26 mouse cellular contexts compared by ENCODE assay signal in the genomic region with DNA sequence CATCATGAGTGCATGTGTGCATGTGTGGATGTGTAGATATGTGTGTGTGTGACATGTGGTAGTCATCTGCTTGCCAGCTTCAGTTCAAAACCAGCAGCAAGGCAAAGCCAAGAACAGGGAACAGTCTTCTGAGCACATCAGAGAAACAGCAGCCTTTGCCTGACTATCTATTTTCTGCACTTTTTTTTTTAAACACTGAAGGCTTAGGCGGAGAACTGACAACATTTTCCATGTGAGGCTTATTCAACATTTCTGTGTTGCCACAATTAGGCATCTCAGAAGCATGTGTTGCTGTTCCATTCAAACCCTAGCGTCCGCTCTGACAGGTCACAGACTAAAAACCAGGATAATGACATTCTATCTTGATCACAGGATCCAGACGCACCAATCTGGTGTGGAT.
"Had no signal": no experiment of that assay in that cellular context is flagged by ENCODE, and none has a peak within 500 bp of the region (broad histone marks: within the 10 kb centered on the region; RNA-seq: fewer than 3 reads in every experiment).

No protein-coding gene starts in this region.

- H3K4me1 ChIP-seq: heart, embryonic 10.5 days; heart, embryonic 12.5 days; hindbrain, embryonic 10.5 days; hindbrain, embryonic 12.5 days; kidney, embryonic 15.5 days; limb, embryonic 13.5 days; limb, embryonic 15.5 days; liver, embryonic 12.5 days had no signal

- H3K9ac ChIP-seq: heart, embryonic 12.5 days; hindbrain, embryonic 12.5 days; hindbrain, embryonic 14.5 days; kidney, embryonic 15.5 days; limb, embryonic 13.5 days; limb, embryonic 15.5 days; liver, embryonic 12.5 days had no signal

- H3K27ac ChIP-seq: gastrocnemius, adult 2 months; heart, embryonic 10.5 days; hindbrain, embryonic 10.5 days; hindbrain, embryonic 12.5 days; hindbrain, embryonic 14.5 days; kidney, embryonic 15.5 days; kidney, postnatal 0 days; limb, embryonic 13.5 days; limb, embryonic 15.5 days; liver, embryonic 12.5 days had no signal

- H3K36me3 ChIP-seq: heart, embryonic 10.5 days; heart, embryonic 12.5 days; hindbrain, embryonic 10.5 days; hindbrain, embryonic 12.5 days; kidney, embryonic 15.5 days; limb, embryonic 13.5 days; limb, embryonic 15.5 days; liver, embryonic 12.5 days had no signal

- H3K9me3 ChIP-seq: heart, embryonic 10.5 days; limb, embryonic 15.5 days had no signal

- ATAC-seq: hindbrain, embryonic 16.5 days; intestine, embryonic 16.5 days; liver, embryonic 12.5 days had no signal

- H3K4me2 ChIP-seq: heart, embryonic 12.5 days; hindbrain, embryonic 12.5 days; hindbrain, embryonic 14.5 days; kidney, embryonic 15.5 days; limb, embryonic 13.5 days; limb, embryonic 15.5 days; liver, embryonic 12.5 days had no signal

- DNase-seq: gastrocnemius, adult 2 months; gastrocnemius, postnatal 10 days; gastrocnemius, postnatal 25 days; heart, adult 18-20 months; heart, postnatal 10 days; heart, postnatal 4 days; kidney, adult 11 months; kidney, adult 2 months; kidney, adult 9 months; kidney, postnatal 14 days; kidney, postnatal 36 days; layer of hippocampus, adult 9-11 months; layer of hippocampus, postnatal 36 days; left cerebral cortex, postnatal 4 days had no signal

- H3K27me3 ChIP-seq: heart, embryonic 12.5 days; hindbrain, embryonic 12.5 days; kidney, embryonic 15.5 days; limb, embryonic 13.5 days; limb, embryonic 15.5 days; liver, embryonic 12.5 days had no signal

- H3K4me3 ChIP-seq: gastrocnemius, adult 2 months; heart, embryonic 10.5 days; heart, embryonic 12.5 days; hindbrain, embryonic 10.5 days; hindbrain, embryonic 12.5 days; kidney, embryonic 15.5 days; limb, embryonic 13.5 days; limb, embryonic 15.5 days; liver, embryonic 12.5 days had no signal
